Mouse (Mus musculus) midbrain, embryonic 15.5 days (tissue): ENCODE data around the gene Prodh2. TPM values are rescaled to one million over a fixed set of nuclear protein-coding genes. Genes with fewer than 3 reads are reported as not detected.

Experiments
- ATAC-seq: fragments of 200-750 bp; cut with Nextera tagmentation; replicated peaks from 2 replicates; pipeline ENCODE4 v1.8.0; 2017; ENCODE audit warnings: moderate TSS enrichment
- H3K27ac ChIP-seq: fragments of 300-500 bp; sonication (generic); 2 replicates; pipeline ENCODE4 v1.5.1; 2015; ENCODE audit warnings: mild to moderate bottlenecking, inconsistent platforms
- H3K27me3 ChIP-seq: fragments of 300-500 bp; sonication (generic); replicated peaks from 2 replicates; pipeline ENCODE4 v1.6.1; 2015; ENCODE audit warnings: inconsistent platforms
- H3K36me3 ChIP-seq: fragments of 300-500 bp; sonication (generic); replicated peaks from 2 replicates; pipeline ENCODE4 v1.6.1; 2015; ENCODE audit warnings: inconsistent platforms
- H3K4me1 ChIP-seq: fragments of 300-500 bp; sonication (generic); 2 replicates; pipeline ENCODE4 v1.6.1; 2015; ENCODE audit warnings: inconsistent platforms
- H3K4me2 ChIP-seq: fragments of 300-500 bp; sonication (generic); 2 replicates; pipeline ENCODE4 v1.6.1; 2015; ENCODE audit warnings: inconsistent platforms, mild to moderate bottlenecking, moderate library complexity
- H3K4me3 ChIP-seq: fragments of 300-500 bp; sonication (generic); 2 replicates; pipeline ENCODE4 v1.5.1; 2015; ENCODE audit warnings: mild to moderate bottlenecking, inconsistent platforms
- H3K9ac ChIP-seq: fragments of 300-500 bp; sonication (generic); 2 replicates; pipeline ENCODE4 v1.6.1; 2015; ENCODE audit warnings: mild to moderate bottlenecking, inconsistent platforms
- H3K9me3 ChIP-seq: fragments of 300-500 bp; sonication (generic); 2 replicates; pipeline ENCODE4 v1.6.1; 2016; ENCODE audit warnings: inconsistent platforms
- WGBS: fragments of 180-500 bp; shearing (Covaris S2); methylation state at CpG from one replicate; pipeline ENCODE4 v1.1.7; 2015; ENCODE audit warnings: mixed read lengths; 5-methylcytosine and 5-hydroxymethylcytosine counted together
- polyA plus RNA-seq: library from polyadenylated mRNA; unstranded; fragments of >200 nt; fragmentation: Nextera tagmentation; extraction: Ambion mirVana; gene quantifications from 2 replicates; pipeline ENCODE4 v1.2.1, GENCODE M21; 2015

Gene Prodh2
- polyA plus RNA-seq, 1 experiment from 2014 or later: not detected

DNA sequence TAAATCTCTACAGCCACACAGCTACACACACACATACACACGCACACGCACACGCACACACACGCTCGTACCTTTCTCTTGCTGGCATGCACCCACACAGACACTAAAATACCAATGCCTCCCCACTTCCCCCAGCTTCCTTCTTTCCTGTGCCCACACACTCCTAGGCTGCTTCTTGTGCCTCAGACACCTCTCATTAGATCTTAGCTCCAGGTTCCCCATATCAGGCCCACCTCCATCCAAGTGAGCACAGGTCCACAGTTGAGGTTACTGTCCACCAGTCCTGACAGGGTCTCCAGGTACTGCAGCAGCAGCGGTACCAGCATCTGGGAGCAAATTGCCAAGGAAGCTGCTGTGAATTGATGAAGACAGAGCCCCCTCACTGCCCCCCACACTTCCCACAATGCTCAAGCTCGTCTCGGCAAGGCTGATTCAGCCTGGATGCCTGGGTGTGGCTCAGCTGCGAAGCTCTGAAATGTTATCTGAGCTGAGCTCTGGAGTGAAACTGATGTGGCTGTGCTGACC, 37.9 kb downstream of the Prodh2 start:
- Histone ChIP-seq H3K9me3 (no peaks in the 10 kb centered on the region), H3K4me3 (no peak overlapping the region), H3K36me3 (peaks cover 55% of the 10 kb centered on the region), H3K27ac (no peak overlapping the region), H3K4me1 (peaks cover 38% of the 10 kb centered on the region), H3K4me2 (peak overlapping the region; percentile 20), H3K27me3 (no peaks in the 10 kb centered on the region), H3K9ac (no peak overlapping the region)
- WGBS: 87% methylated on average over 9 of the region's 9 CpGs
- ATAC-seq: no peak

DNA sequence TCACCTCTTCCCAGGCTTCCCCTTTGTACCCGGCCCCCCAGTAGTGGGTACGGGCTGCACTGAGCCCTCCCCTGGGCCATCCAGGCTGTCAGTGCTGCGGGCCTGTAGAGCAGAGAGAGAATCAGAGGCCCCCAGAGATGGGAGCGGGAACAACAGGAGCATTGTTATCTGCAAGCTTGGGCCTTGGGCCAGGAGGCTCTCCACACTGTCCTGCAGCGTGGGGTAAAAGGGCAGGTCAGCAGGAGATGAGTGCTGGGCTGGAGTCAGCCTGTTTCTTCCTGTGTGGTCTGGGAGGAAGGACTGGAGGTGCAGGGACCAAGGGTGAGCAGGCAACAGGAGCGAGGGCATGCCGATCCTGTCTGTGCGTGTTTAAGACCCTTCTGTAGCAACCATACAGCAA, 39.5 kb downstream of the Prodh2 start:
- Histone ChIP-seq H3K36me3 (peaks cover 39% of the 10 kb centered on the region), H3K27me3 (no peaks in the 10 kb centered on the region), H3K4me1 (peaks cover 38% of the 10 kb centered on the region), H3K9ac (peak overlapping the region; percentile 76), H3K9me3 (no peaks in the 10 kb centered on the region), H3K27ac (0 out of 2 replicates have a peak overlapping the region, but pooled peaks have one; percentile 96), H3K4me3 (peak overlapping the region; percentile 70), H3K4me2 (peak overlapping the region; percentile 82)
- 7% methylated on average over 8 of the region's 8 CpGs for WGBS
- no peak for ATAC-seq

DNA sequence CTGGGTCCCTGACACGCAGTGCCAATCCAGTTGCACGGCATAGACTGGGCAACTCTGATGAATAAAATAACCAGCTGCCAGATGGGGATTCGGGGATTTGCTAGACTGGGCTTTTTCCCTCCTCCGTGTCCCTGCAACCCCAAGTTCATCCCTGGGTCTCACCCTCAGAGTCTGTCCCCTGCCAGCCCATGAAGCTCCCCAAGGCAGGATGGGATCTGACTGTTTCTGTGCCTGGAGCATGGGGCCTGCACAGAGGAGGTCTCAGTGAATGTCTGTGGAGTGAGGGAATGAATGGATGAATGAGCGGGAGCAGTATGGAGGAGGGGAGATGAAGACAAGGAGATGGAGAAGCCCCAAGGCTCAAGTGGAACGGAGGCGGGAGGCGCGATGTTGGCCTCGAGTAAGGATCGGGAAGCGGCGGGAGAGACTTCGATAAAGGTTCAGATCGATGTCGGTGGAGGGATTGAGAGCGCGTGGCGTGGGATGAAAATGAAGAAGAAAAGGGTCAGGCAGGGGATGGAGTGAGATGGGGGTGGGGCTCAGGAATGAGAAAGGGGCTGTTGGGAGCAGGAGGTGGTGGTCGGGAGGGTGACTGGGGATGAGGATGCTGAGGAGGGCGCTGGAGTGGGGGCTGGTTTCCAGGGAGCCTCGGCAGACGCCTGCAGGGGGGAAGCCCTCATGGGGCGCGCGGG, 40.7 kb downstream of the Prodh2 start:
- Histone ChIP-seq H3K27ac (peak overlapping the region; percentile 96), H3K4me2 (peak overlapping the region; percentile 82), H3K9me3 (no peaks in the 10 kb centered on the region), H3K4me1 (peaks cover 38% of the 10 kb centered on the region), H3K27me3 (no peaks in the 10 kb centered on the region), H3K9ac (peak overlapping the region; percentile 76), H3K4me3 (peak overlapping the region; percentile 70), H3K36me3 (peaks cover 29% of the 10 kb centered on the region)
- WGBS: 1% methylated on average over 24 of the region's 26 CpGs
- peak; percentile 46 for ATAC-seq

DNA sequence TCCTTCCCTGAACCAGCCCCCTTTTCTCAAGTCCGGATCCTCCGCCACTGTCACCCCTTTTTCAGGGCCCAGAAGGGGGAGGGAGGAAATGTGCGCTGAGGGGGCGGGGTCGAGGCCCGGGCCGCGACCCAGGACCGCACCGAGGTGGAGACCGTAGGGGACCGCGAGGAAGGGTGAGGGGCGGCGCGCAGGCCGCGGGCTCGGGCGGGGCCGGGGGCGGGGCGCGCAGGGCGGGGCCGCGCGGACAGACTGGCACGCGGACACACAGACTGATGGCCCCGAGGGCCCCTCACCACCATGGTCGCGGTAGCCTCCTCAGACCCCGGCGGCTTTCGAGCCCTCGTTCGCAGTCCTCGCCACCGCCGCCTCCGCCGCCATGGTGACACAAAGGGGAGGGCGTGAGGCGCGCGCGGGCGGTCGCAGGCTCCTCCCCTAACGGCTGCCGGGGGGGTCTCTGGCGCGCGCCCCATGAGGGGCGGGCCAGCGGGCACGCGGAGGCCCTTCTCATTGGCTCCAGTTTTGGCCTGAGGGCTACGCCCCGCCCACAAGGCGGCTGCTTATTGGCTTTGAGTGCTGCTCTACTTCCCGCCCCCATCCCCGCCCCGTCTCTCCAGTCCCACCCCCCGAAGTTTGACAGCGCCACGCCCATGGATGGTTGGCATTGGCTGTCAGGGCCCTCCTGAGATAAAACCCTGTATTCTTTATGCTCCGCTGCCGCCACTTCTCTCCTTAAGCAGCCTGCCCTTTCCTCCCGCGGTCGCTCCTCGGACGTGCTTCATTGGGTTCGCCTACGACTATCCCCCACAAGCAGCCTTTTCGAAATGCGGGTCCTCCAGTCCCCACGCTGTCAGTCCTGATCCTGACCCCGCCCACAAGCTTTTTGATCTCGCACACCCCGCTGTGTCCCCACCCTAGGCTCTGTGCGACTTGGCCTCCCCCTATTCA, 41.5 kb downstream of the Prodh2 start, which contains the start of gene Arhgap33:
Gene Arhgap33, minus strand, starts transcription at position 428 of the 945 bp plus-strand sequence.
- WGBS: under 1% methylated on average over 80 of the region's 84 CpGs
- H3K9ac ChIP-seq: peak within 1 kb of the TSS; percentile 76
- peak; percentile 92 for ATAC-seq

DNA sequence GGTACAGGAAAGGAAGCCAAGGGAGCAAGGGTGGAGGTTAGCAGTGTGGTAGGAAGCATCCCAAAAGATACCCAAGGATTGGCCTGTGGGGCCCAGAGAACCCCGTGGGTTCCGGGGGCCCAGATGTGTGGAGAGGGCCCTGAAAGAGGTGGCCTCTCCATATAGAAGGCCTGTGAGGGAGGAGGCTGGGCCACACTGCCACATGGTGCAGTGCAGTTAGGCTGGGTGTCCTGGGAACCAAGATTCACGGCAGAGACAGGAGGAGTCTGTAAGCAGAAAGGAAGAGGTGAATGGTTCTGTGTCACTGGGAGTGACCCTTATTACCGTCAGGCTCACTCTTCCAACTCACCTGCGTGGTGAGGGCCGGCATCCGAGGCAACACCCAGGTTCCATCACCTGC, 47.1 kb downstream of the Prodh2 start:
- no peak for ATAC-seq

More for the DNA sequence above, 41.5 kb downstream of the Prodh2 start, which contains the start of gene Arhgap33:
- H3K27ac ChIP-seq: peak within 1 kb of the TSS; percentile 96
- peaks cover 38% of the 10 kb centered on the region for H3K4me1 ChIP-seq
- H3K4me3 ChIP-seq: peak within 1 kb of the TSS; percentile 70
- no peaks in the 10 kb centered on the region for H3K27me3 ChIP-seq
- no peaks in the 10 kb centered on the region for H3K9me3 ChIP-seq
- peaks cover 21% of the 10 kb centered on the region for H3K36me3 ChIP-seq
- H3K4me2 ChIP-seq: peak within 1 kb of the TSS; percentile 82

DNA sequence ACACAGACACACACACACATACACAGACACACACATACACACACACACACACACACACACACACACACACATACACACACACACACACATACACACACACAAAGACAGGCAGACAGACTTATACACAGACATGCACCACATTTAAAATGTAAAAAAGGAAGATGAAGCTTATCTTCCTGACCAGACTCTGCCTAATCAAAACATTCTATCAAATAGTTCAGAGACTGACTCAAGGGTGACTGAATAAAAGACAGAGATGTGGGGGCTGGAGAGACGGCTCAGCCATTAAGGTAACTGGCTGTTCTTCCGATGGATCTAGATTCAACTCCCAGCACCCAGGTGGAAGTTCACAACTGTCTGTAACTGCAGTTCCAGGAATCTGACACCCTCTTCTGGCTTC, 50.9 kb downstream of the Prodh2 start:
- Histone ChIP-seq H3K27me3 (no peaks in the 10 kb centered on the region), H3K4me2 (no peak overlapping the region), H3K4me1 (no peaks in the 10 kb centered on the region), H3K27ac (no peak overlapping the region), H3K9ac (no peak overlapping the region), H3K4me3 (no peak overlapping the region), H3K9me3 (no peaks in the 10 kb centered on the region), H3K36me3 (peaks cover 5% of the 10 kb centered on the region; the same call in 1 of the 2 replicates)
- no peak for ATAC-seq
- 93% methylated on average over 2 of the region's 2 CpGs for WGBS

More for the DNA sequence above, 47.1 kb downstream of the Prodh2 start:
- Histone ChIP-seq H3K4me2 (no peak overlapping the region), H3K27me3 (no peaks in the 10 kb centered on the region), H3K9ac (no peak overlapping the region), H3K4me1 (peaks cover 6% of the 10 kb centered on the region), H3K9me3 (no peaks in the 10 kb centered on the region), H3K27ac (no peak overlapping the region), H3K4me3 (no peak overlapping the region), H3K36me3 (peaks cover 5% of the 10 kb centered on the region; the same call in 1 of the 2 replicates)
- 94% methylated on average over 7 of the region's 7 CpGs for WGBS

DNA sequence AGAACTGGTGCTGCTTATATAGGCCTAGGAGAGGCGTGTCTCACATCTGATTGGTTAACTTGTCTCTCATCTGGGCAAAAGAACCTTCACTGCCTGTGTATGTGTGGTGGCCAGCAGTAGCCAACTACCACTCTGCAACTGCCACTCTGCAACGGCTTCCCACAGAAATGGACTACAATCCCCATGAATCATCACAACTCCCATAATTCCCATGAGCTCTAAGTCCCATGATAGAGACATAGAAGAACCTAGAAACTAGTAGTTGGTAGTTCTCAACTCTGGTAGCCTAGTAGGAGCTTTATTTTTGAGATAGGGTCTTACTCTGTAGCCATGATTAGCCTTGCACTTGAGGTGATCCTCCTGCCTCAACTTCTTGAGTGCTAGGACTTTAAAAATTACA, 56.5 kb downstream of the Prodh2 start:
- Histone ChIP-seq H3K36me3 (peaks cover 6% of the 10 kb centered on the region; the same call in 1 of the 2 replicates), H3K4me1 (peaks cover 15% of the 10 kb centered on the region), H3K4me2 (no peak overlapping the region), H3K4me3 (no peak overlapping the region), H3K9me3 (no peaks in the 10 kb centered on the region), H3K27me3 (no peaks in the 10 kb centered on the region), H3K27ac (no peak overlapping the region), H3K9ac (no peak overlapping the region)
- no peak for ATAC-seq
- 86% methylated on average over 2 of the region's 2 CpGs for WGBS

DNA sequence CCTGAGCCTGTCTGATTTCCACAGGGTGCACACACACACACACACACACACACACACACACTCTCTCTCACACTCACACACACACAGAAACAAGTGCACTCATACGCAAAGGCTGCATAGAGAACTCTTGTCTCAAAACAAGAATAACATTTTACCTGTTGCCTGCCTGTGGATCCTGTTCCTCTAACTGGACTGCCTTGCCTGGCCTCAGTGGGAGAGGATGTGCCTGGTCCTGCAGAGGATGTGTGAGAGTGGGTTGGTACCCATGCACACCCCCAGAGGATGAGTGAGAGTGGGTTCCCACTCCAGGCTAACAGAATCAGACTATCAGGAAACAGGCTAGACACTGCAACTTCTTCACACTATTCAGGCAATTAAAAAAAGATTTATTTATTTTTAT, 57.2 kb downstream of the Prodh2 start:
- 100% methylated on average over 1 of the region's 1 CpGs for WGBS
- Histone ChIP-seq H3K27ac (no peak overlapping the region), H3K4me2 (no peak overlapping the region), H3K9me3 (no peaks in the 10 kb centered on the region), H3K4me3 (no peak overlapping the region), H3K9ac (no peak overlapping the region), H3K4me1 (peaks cover 15% of the 10 kb centered on the region), H3K27me3 (no peaks in the 10 kb centered on the region), H3K36me3 (peaks cover 13% of the 10 kb centered on the region; the same call in 1 of the 2 replicates)
- ATAC-seq: no peak

DNA sequence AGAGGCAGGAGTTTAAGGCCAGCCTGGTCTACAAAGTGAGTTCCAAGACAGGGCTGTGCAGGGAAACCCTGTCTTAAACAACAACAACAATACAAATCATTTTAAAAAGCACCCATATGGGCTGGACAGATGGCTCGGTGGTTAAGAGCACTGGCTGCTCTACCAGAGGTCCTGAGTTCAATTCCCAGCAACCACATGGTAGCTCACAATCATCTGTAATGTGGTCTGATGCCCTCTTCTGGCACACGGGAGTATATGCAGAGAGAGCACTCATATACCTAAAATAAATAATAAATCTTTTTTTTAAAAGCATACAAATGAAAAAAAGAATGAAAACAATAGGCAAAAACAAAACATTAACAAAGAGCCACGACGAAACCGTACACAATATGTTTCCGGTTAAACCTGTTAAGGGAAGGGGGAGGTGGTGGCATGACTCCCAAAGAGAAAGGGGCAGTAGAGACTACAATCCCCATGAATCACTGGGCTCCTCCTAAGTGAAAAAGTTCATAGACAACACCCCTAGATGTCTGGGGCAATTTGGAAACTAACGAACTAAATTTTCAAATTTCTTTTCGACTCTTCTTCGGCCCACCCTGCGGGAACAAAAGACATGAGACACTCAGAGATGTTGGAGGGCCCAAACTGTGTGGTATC, 58.2 kb downstream of the Prodh2 start:
- Histone ChIP-seq H3K27ac (peak overlapping the region; percentile 97), H3K9me3 (no peaks in the 10 kb centered on the region), H3K27me3 (no peaks in the 10 kb centered on the region), H3K9ac (peak overlapping the region; percentile 62), H3K4me2 (peak overlapping the region; percentile 90), H3K4me1 (peaks cover 15% of the 10 kb centered on the region), H3K36me3 (peaks cover 20% of the 10 kb centered on the region; the same call in 1 of the 2 replicates), H3K4me3 (peak overlapping the region; percentile 71)
- WGBS: 1% methylated on average over 10 of the region's 10 CpGs
- ATAC-seq: peak; percentile 81

DNA sequence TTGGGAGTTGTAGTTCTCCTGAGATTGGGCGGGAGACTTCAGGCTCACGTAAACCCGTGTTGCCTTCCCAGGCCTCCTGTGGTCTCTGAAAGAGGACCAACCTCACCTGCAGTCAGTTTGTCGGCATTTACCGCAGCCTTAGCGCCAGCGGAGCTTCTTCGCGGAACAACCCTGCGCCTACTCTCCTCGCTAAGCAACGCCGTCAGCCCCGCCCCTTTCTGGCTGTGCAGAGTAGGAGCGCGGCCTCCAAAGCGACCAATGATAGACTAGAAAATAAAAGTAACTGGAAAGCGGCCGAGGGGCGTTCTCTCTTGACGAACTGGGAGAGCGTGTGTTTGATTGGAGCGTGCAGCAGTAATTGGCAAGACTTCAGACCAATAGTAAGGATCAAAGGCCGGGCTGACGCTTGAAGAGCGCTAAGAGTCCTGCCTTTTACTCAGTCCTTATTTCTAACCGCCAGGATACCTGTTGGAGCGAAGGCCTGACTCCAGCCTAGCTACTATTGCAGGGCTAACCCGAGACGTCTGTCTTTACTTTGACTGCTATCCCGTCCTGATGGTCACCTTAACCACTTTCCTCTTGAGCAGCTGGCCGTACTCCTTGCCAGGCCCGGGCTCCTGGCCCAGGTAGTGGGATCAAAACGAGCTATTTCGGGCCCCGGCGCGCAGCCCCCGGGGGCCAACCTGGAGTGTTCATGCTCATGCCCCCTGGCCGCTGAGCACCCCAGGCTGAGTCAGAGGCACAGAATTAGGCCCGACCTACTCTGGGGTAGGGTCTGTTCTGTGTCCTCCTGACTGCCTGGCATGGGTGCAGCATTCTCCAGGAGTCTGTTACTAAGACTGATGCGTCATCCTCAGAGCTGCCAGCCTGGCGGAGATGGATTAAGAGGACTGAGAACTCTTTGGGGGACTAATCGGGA, 58.9 kb downstream of the Prodh2 start, which contains the start of the genes Hspb6 and Proser3:
Gene Hspb6, plus strand, starts transcription at position 77 of the 919 bp plus-strand sequence.
Gene Proser3, minus strand, starts transcription at position 198 of the 919 bp plus-strand sequence.
- H3K27ac ChIP-seq: peak within 1 kb of the TSS; percentile 97
- peaks cover 28% of the 10 kb centered on the region; the same call in 1 of the 2 replicates for H3K36me3 ChIP-seq
- peak within 1 kb of the TSS; percentile 62 for H3K9ac ChIP-seq
- peaks cover 15% of the 10 kb centered on the region for H3K4me1 ChIP-seq
- H3K4me3 ChIP-seq: peak within 1 kb of the TSS; percentile 71
- no peaks in the 10 kb centered on the region for H3K9me3 ChIP-seq
- under 1% methylated on average over 44 of the region's 44 CpGs for WGBS
- peak within 1 kb of the TSS; percentile 90 for H3K4me2 ChIP-seq
- no peaks in the 10 kb centered on the region for H3K27me3 ChIP-seq
- ATAC-seq: peak; percentile 96
